Mouse (Mus musculus) liver, adult (tissue): ENCODE data around the gene Mup1.
"Not testable (repeated sequence)": the region's sequence is repeated elsewhere in the genome, so short reads cannot be mapped to it uniquely, and the experiment has no call there.

Source experiments
- GATA4 ChIP-seq: IDR thresholded peaks from 2 replicates; pipeline ENCODE4 v1.6.1; 2014; ENCODE audit warnings: mild to moderate bottlenecking, low read length; ENCODE audit not compliant: insufficient replicate concordance

Gene Mup1

GRCm38 (mm10) chr4:60501860-60502259 lies at the start of gene Mup1:
Gene Mup1 (minus strand): TSS chr4:60501960.
- TF ChIP-seq GATA4, result not testable (repeated sequence)
